Mouse (Mus musculus) monocyte, adult 5-6 weeks (primary cell): ENCODE data around the gene Acsbg1. TPM values are rescaled to one million over a fixed set of nuclear protein-coding genes. Genes with fewer than 3 reads are reported as not detected.
"Not testable (repeated sequence)": the region's sequence is repeated elsewhere in the genome, so short reads cannot be mapped to it uniquely, and the experiment has no call there.

Experiments
- ATAC-seq: fragments of 153-309, 156-312 bp; replicated peaks from 2 replicates; pipeline ENCODE4 v1.8.0; 2017; ENCODE audit warnings: mild to moderate bottlenecking; ENCODE audit not compliant: low TSS enrichment, insufficient number of reproducible peaks, severe bottlenecking, poor library complexity, low FRiP score
- total RNA-seq: library from RNA; stranded (forward); fragments of 200-1000, 200-491, 200-594 nt; gene quantifications from 3 replicates; pipeline ENCODE4 v1.2.3, GENCODE M21; 2017

Acsbg1 gene
- 2.3 to 3.9 TPM (median 3.6 TPM) in 3 replicates for total RNA-seq

- no peak for ATAC-seq
Observed at GRCm38 (mm10) chr9:54661605-54662377, at the start of gene Acsbg1. Gene Acsbg1, minus strand, starts transcription at chr9:54661870.

DNA sequence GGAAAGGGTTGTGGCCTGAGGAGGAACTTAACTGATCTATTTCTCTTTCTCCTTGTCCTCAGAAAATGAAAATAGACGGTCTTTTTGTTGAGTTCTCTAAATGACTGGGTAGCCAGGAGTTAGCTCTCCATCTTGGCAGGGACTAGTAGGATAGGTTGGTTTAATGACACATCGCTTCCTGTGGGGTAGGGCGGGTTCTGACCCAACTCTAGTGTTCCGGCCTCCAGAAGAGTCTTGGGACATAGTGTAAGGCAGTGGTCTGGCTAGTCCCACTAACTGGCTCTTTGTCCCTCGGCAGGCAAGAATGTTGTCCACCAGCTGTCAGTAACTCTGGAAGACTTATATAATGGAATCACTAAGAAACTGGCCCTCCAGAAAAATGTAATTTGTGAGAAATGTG lies 46.4 kb upstream of the Acsbg1 start:
- ATAC-seq: no peak

- no peak for ATAC-seq
Observed at GRCm38 (mm10) chr9:54707288-54707999, 45.8 kb upstream of the Acsbg1 start.

- no peak for ATAC-seq
Observed at GRCm38 (mm10) chr9:54705561-54705960, 43.9 kb upstream of the Acsbg1 start.

DNA sequence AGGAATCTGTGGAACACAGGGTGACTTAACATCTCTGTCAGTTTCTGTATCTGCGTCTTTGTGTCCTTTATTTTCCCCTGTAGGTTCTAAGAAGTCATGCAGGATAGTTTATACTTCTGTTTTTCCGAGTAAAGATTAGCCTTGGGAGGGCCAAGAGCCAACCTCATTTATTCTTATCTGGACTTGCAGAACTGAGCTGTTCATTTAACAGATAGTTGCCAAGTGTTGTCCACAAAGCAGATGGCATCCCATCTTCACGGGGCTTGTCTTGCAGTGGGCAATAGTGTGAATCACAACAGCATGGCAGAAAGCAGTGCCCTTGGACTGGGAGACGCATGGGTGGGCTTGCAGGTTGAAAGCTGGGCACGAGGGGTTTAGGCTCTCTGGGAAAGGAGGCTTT lies 42.7 kb upstream of the Acsbg1 start:
- ATAC-seq: no peak

GRCm38 (mm10) chr9:54702581-54702980 lies 40.9 kb upstream of the Acsbg1 start:
- ATAC-seq: no peak

- no peak for ATAC-seq
Observed at GRCm38 (mm10) chr9:54700746-54701145, 39.1 kb upstream of the Acsbg1 start.

GRCm38 (mm10) chr9:54700174-54700475 lies 38.5 kb upstream of the Acsbg1 start:
- ATAC-seq: no peak

DNA sequence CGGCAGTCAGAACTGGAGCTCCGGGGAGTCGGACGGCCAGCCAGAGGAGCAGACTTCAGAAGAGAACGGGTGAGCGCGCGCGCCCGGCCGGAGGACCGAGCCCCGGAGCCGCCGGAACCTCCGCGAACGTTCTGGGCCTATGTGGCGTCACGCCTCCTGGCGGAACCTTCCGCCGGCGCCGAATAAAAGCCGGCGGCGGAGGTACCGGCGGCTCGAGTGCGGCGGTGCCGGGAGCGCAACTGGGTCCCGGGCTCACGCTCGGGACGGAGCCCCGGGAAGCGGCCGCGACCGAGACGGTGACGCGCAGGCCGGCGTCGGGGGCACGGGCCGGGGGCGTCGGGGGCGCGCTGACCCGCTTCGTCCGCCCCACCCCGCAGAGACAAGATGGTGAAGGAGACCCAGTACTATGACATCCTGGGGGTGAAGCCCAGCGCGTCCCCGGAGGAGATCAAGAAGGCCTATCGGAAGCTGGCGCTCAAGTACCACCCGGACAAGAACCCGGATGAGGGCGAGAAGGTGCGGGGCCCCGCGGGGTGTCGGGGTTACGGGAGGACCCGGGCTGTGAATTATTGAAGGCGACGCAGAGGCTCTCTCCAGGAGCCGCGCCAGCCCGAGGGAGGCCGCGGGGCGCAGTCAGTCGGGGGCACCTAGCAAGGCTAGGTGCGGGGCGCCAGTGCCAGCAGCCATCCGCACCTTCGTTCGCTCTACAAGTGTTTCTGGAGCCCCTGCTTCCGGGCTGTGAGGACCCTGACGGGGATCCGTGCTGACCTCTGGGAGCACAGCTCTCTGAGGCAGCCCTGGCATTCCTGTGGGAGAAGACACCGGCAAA lies 37.9 kb upstream of the Acsbg1 start:
- no peak for ATAC-seq

DNA sequence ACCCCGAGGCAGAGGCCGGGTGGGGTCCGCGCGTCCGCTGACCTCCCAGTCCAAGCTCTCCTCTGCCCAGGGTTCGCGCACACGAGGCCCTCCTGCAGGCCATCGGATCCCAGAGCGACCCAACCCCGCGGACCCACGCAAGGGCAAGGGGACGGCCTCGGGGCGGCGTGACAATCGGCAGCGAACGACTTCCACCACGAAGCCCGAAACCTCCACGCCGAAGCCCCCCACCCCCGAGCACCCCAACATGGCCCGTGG lies 37.3 kb upstream of the Acsbg1 start:
- ATAC-seq: no peak

GRCm38 (mm10) chr9:54698318-54699086 lies 36.8 kb upstream of the Acsbg1 start, which contains the start of gene Dnaja4:
Gene Dnaja4, plus strand, starts transcription at chr9:54698873.
- no peak for ATAC-seq

DNA sequence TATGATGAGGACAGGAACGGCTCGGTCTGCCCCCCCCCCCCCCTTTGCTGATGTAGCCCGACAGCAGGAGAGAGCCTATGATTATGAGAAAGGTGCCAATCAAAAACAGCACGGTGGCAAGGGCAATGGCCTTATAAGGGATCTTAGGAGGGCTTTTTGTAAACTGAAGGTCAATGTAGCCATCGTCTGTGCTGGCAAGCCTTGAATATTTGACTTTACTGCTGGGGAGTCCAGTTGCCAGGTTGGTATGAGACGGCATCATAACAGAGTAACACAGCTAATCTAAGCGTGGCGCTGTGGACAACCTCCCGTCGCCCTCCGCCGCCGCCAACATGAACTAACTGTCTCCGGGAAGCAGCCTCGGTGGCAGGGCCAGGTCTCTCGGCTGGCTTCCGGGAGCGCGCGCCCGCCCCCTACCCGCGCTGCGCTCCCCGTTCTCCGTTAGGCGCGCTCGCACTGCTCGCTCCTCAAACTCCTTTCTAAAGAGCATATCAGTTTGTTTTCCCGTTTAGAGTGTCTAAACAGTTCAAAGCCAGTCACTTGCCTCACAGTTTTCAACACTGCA lies 29.7 kb upstream of the Acsbg1 start:
- not testable (repeated sequence) for ATAC-seq

GRCm38 (mm10) chr9:54690697-54691096 lies 29.0 kb upstream of the Acsbg1 start:
- ATAC-seq: not testable (repeated sequence)

- ATAC-seq: no peak
Observed at GRCm38 (mm10) chr9:54689446-54689845, 27.8 kb upstream of the Acsbg1 start.

DNA sequence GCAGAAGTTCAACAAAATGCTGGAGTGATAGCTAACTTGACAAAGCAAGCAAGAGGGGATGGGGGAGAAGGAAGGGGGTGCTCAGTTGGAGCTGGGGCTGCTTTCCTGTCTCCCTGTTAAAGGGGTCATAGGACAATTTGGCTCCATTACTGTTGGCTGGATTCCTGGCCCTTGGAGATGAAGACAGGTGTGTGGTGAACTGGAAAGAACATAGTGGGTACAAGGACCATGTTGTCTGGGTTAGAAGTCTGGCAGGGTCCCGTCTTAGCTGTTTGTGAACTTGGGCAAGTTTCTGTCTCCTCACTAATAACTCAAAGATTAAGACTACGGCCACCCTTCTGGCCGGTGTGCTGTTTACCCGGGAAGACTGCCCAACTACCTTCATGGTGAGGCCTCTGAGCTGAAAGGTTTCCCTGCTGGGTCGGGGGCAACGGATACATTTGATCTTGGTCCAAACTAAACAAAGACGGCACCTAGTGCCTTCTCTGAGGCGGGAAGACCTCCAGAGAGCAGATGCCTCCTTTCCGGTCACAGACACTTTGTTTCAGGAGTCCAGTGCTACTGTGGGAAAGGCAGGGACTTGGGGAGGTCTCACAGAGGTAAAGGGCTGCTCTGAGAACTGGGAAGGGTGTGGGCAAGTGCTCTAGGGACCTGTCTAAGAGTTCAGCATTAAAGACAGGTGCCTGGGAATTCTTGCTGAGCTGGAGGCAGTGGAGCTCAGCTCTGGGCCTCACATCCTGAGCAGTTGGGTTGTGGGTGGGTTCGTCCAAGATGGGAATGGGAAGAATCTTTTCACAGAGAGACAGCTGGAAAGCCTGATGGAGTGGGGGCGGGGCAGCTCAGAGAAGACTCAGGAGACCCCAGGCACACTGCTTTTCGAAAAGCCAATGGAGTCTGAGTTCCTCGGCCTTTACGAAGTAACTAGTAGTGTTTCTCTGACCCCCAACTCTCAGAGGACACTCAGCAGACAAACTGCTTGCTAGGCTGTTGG lies 25.9 kb upstream of the Acsbg1 start:
- ATAC-seq: no peak

- ATAC-seq: no peak
Observed at GRCm38 (mm10) chr9:54683814-54684605, 22.3 kb upstream of the Acsbg1 start.

GRCm38 (mm10) chr9:54682846-54683245 lies 21.2 kb upstream of the Acsbg1 start:
- ATAC-seq: no peak
